Mouse (Mus musculus): ENCODE measurements around the gene Zfp740. TPM values are rescaled to one million over a fixed set of nuclear protein-coding genes. Genes with fewer than 3 reads are reported as not detected.
A peak's percentile ranks its signal among the peaks of the same experiment; 100 is the strongest.

Gene Zfp740
- polyA plus RNA-seq, 1 experiment from 2014 or later, result 62.7 TPM

- Histone ChIP-seq H3K36me3 (peaks cover 8% of the 10 kb centered on the region; the same call in 1 of the 2 replicates), H3K4me3 (replicated peaks) (no peak overlapping the region), H3K4me1 (0 out of 2 replicates have a peak, but pooled peaks cover 3% of the 10 kb centered on the region), H3K27ac (replicated peaks) (0 out of 2 replicates have a peak overlapping the region, but pooled peaks have one; percentile 28), H3K27me3 (no peaks in the 10 kb centered on the region), H3K4me2 (replicated peaks) (no peak overlapping the region), H3K9ac (no peak overlapping the region), H3K9me3 (replicated peaks) (no peaks in the 10 kb centered on the region)
- WGBS, result 46% methylated on average over 5 of the region's 5 CpGs
- no peak for ATAC-seq (ENCODE audit: insufficient number of reproducible peaks, low FRiP score, low TSS enrichment, low read depth)
Observed at GRCm38 (mm10) chr15:102192820-102193386, 10.1 kb upstream of the Zfp740 start.

GRCm38 (mm10) chr15:102193652-102194051 lies 9.4 kb upstream of the Zfp740 start:
- WGBS, result 62% methylated on average over 4 of the region's 4 CpGs
- 0 out of 2 replicates have a peak, but pooled peaks cover 5% of the 10 kb centered on the region for H3K36me3 ChIP-seq
- no peak overlapping the region for H3K4me3 ChIP-seq (replicated peaks)
- H3K4me2 ChIP-seq (replicated peaks), result no peak overlapping the region
- no peaks in the 10 kb centered on the region for H3K27me3 ChIP-seq
- H3K4me1 ChIP-seq, result 0 out of 2 replicates have a peak, but pooled peaks cover 3% of the 10 kb centered on the region
- no peaks in the 10 kb centered on the region for H3K9me3 ChIP-seq (replicated peaks)
- H3K27ac ChIP-seq (replicated peaks), result no peak overlapping the region
- no peak for ATAC-seq (ENCODE audit: insufficient number of reproducible peaks, low FRiP score, low TSS enrichment, low read depth)
- no peak overlapping the region for H3K9ac ChIP-seq

- H3K4me3 ChIP-seq (replicated peaks), result no peak overlapping the region
- H3K27me3 ChIP-seq, result no peaks in the 10 kb centered on the region
- WGBS, result 80% methylated on average over 4 of the region's 4 CpGs
- 0 out of 2 replicates have a peak, but pooled peaks cover 3% of the 10 kb centered on the region for H3K4me1 ChIP-seq
- H3K9me3 ChIP-seq (replicated peaks), result no peaks in the 10 kb centered on the region
- no peak overlapping the region for H3K27ac ChIP-seq (replicated peaks)
- ATAC-seq (ENCODE audit: insufficient number of reproducible peaks, low FRiP score, low TSS enrichment, low read depth), result no peak
- no peak overlapping the region for H3K4me2 ChIP-seq (replicated peaks)
- H3K9ac ChIP-seq, result no peak overlapping the region
- 0 out of 2 replicates have a peak, but pooled peaks cover 5% of the 10 kb centered on the region for H3K36me3 ChIP-seq
Observed at GRCm38 (mm10) chr15:102194439-102194838, 8.6 kb upstream of the Zfp740 start.

GRCm38 (mm10) chr15:102195373-102195772 lies 7.7 kb upstream of the Zfp740 start:
- Histone ChIP-seq H3K9ac (no peak overlapping the region), H3K4me1 (0 out of 2 replicates have a peak, but pooled peaks cover 3% of the 10 kb centered on the region), H3K9me3 (replicated peaks) (no peaks in the 10 kb centered on the region), H3K4me2 (replicated peaks) (no peak overlapping the region), H3K4me3 (replicated peaks) (no peak overlapping the region), H3K36me3 (0 out of 2 replicates have a peak, but pooled peaks cover 5% of the 10 kb centered on the region), H3K27ac (replicated peaks) (no peak overlapping the region), H3K27me3 (no peaks in the 10 kb centered on the region)
- ATAC-seq (ENCODE audit: insufficient number of reproducible peaks, low FRiP score, low TSS enrichment, low read depth), result no peak
- WGBS, result 69% methylated on average over 4 of the region's 4 CpGs

- no peak for ATAC-seq (ENCODE audit: insufficient number of reproducible peaks, low FRiP score, low TSS enrichment, low read depth)
- Histone ChIP-seq H3K4me2 (replicated peaks) (no peak overlapping the region), H3K9me3 (replicated peaks) (no peaks in the 10 kb centered on the region), H3K4me1 (peaks cover 8% of the 10 kb centered on the region), H3K27me3 (no peaks in the 10 kb centered on the region), H3K9ac (no peak overlapping the region), H3K4me3 (replicated peaks) (no peak overlapping the region), H3K36me3 (peaks cover 10% of the 10 kb centered on the region; the same call in 1 of the 2 replicates), H3K27ac (replicated peaks) (no peak overlapping the region)
- WGBS, result 51% methylated on average over 4 of the region's 4 CpGs
Observed at GRCm38 (mm10) chr15:102198841-102199240, 4.2 kb upstream of the Zfp740 start.

GRCm38 (mm10) chr15:102203835-102204381 lies 859 bp downstream of the Zfp740 start:
- no peaks in the 10 kb centered on the region for H3K27me3 ChIP-seq
- ATAC-seq (ENCODE audit: insufficient number of reproducible peaks, low FRiP score, low TSS enrichment, low read depth), result peak; percentile 63

GRCm38 (mm10) chr15:102204674-102205505 lies 1.8 kb downstream of the Zfp740 start, which contains the start of gene Csad:
Csad (minus strand) TSS chr15:102204724.
- Histone ChIP-seq H3K27me3 (no peaks in the 10 kb centered on the region), H3K9me3 (replicated peaks) (no peaks in the 10 kb centered on the region), H3K27ac (replicated peaks) (peak within 1 kb of the TSS; percentile 100), H3K4me2 (replicated peaks) (peak within 1 kb of the TSS; percentile 64), H3K4me3 (replicated peaks) (peak within 1 kb of the TSS; percentile 86), H3K36me3 (peaks cover 46% of the 10 kb centered on the region), H3K9ac (peak within 1 kb of the TSS; percentile 95), H3K4me1 (peaks cover 40% of the 10 kb centered on the region)
- WGBS, result 36% methylated on average over 19 of the region's 19 CpGs
- no peak for ATAC-seq (ENCODE audit: insufficient number of reproducible peaks, low FRiP score, low TSS enrichment, low read depth)

More at GRCm38 (mm10) chr15:102203835-102204381, 859 bp downstream of the Zfp740 start:
- under 1% methylated on average over 36 of the region's 72 CpGs for WGBS
- peak overlapping the region; percentile 86 for H3K4me3 ChIP-seq (replicated peaks)
- peaks cover 37% of the 10 kb centered on the region for H3K36me3 ChIP-seq
- H3K9me3 ChIP-seq (replicated peaks), result no peaks in the 10 kb centered on the region
- peaks cover 40% of the 10 kb centered on the region for H3K4me1 ChIP-seq
- H3K4me2 ChIP-seq (replicated peaks), result peak overlapping the region; percentile 64
- peak overlapping the region; percentile 100 for H3K27ac ChIP-seq (replicated peaks)
- H3K9ac ChIP-seq, result peak overlapping the region; percentile 95

GRCm38 (mm10) chr15:102205779-102206178 lies 2.7 kb downstream of the Zfp740 start:
- H3K4me2 ChIP-seq (replicated peaks), result peak overlapping the region; percentile 64
- ATAC-seq (ENCODE audit: insufficient number of reproducible peaks, low FRiP score, low TSS enrichment, low read depth), result no peak
- H3K9ac ChIP-seq, result no peak overlapping the region; the same call in 1 of the 2 replicates
- WGBS, result 26% methylated on average over 8 of the region's 8 CpGs
- H3K4me1 ChIP-seq, result peaks cover 40% of the 10 kb centered on the region
- no peaks in the 10 kb centered on the region for H3K9me3 ChIP-seq (replicated peaks)
- H3K27me3 ChIP-seq, result no peaks in the 10 kb centered on the region
- peaks cover 50% of the 10 kb centered on the region for H3K36me3 ChIP-seq
- H3K4me3 ChIP-seq (replicated peaks), result peak overlapping the region; percentile 86
- H3K27ac ChIP-seq (replicated peaks), result peak overlapping the region; percentile 100

GRCm38 (mm10) chr15:102207351-102207750 lies 4.3 kb downstream of the Zfp740 start:
- peaks cover 38% of the 10 kb centered on the region for H3K4me1 ChIP-seq
- 66% methylated on average over 3 of the region's 3 CpGs for WGBS
- H3K36me3 ChIP-seq, result peaks cover 56% of the 10 kb centered on the region
- H3K9ac ChIP-seq, result no peak overlapping the region
- H3K27me3 ChIP-seq, result no peaks in the 10 kb centered on the region
- H3K4me2 ChIP-seq (replicated peaks), result no peak overlapping the region
- H3K27ac ChIP-seq (replicated peaks), result no peak overlapping the region
- no peaks in the 10 kb centered on the region for H3K9me3 ChIP-seq (replicated peaks)
- no peak for ATAC-seq (ENCODE audit: insufficient number of reproducible peaks, low FRiP score, low TSS enrichment, low read depth)
- H3K4me3 ChIP-seq (replicated peaks), result no peak overlapping the region

- ATAC-seq (ENCODE audit: insufficient number of reproducible peaks, low FRiP score, low TSS enrichment, low read depth), result no peak
- Histone ChIP-seq H3K4me1 (peaks cover 32% of the 10 kb centered on the region), H3K36me3 (peaks cover 64% of the 10 kb centered on the region), H3K9me3 (replicated peaks) (no peaks in the 10 kb centered on the region), H3K4me2 (replicated peaks) (no peak overlapping the region), H3K4me3 (replicated peaks) (no peak overlapping the region), H3K27ac (replicated peaks) (no peak overlapping the region), H3K9ac (no peak overlapping the region), H3K27me3 (no peaks in the 10 kb centered on the region)
- WGBS, result 88% methylated on average over 9 of the region's 9 CpGs
Observed at GRCm38 (mm10) chr15:102208092-102208561, 5.1 kb downstream of the Zfp740 start.

GRCm38 (mm10) chr15:102209114-102209513 lies 6.1 kb downstream of the Zfp740 start:
- H3K4me1 ChIP-seq, result peaks cover 32% of the 10 kb centered on the region
- H3K9ac ChIP-seq, result no peak overlapping the region
- no peaks in the 10 kb centered on the region for H3K9me3 ChIP-seq (replicated peaks)
- H3K4me3 ChIP-seq (replicated peaks), result no peak overlapping the region
- H3K27ac ChIP-seq (replicated peaks), result no peak overlapping the region
- 89% methylated on average over 8 of the region's 8 CpGs for WGBS
- no peaks in the 10 kb centered on the region for H3K27me3 ChIP-seq
- H3K36me3 ChIP-seq, result peaks cover 73% of the 10 kb centered on the region
- no peak overlapping the region for H3K4me2 ChIP-seq (replicated peaks)
- ATAC-seq (ENCODE audit: insufficient number of reproducible peaks, low FRiP score, low TSS enrichment, low read depth), result no peak

Data from embryonic facial prominence, embryonic 15.5 days (tissue).